Mouse (Mus musculus) cerebellum, postnatal 4 days (tissue): ENCODE results near the gene Otx2.

Experiments
- DNase-seq, 2 experiments: peaks; one replicate each; pipeline ENCODE4 v3.0.0; 2022; ENCODE audit warnings: low spot score in 2 of 2, mixed read lengths in 1 of 2

Otx2 gene

DNA sequence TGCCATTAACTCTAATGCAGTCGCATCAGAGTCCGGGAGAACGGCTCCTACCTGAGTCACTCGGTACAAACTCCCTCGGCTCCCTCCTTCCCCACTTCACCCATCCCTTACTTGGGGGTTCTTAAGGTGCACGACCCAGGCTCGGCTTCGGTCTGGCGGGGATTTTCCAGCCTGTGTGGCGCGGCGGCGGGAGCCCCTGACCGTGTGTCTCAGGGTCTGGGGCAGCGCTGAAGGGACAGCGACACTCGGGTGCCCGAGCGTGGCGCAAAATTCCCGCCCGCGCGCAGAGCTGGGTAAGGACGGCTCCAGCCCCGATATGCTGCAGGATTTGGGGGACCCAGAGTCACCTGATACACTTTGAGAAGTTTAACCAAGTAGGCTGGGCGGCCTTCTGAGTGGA lies at the start of gene Otx2:
Gene Otx2 (minus strand): TSS at position 279 of the 400 bp plus-strand sequence.
- DNase-seq = no peak

DNA sequence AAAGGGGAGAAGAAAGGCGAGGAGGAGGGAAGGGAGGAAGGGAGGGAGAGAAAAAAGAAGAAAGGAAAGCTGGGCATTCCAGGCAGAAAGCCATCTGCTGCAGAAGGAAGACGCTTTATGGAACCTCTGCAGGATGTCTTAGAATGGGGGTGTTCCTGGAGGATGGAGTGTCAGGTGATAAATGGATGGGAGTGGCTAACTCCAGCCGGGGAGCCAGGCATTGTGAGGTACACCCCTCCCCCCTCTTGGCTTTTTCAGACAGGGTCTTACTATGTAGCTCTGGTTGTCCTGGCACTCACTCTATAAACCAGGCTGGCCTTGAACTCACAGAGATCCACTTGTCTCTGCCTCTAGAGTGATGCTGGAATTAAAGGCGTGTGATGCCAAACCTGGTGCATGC lies 49.1 kb upstream of the Otx2 start:
- DNase-seq = no peak

GRCm38 (mm10) chr14:48719296-48719695 lies 45.7 kb upstream of the Otx2 start:
- no peak for DNase-seq

DNA sequence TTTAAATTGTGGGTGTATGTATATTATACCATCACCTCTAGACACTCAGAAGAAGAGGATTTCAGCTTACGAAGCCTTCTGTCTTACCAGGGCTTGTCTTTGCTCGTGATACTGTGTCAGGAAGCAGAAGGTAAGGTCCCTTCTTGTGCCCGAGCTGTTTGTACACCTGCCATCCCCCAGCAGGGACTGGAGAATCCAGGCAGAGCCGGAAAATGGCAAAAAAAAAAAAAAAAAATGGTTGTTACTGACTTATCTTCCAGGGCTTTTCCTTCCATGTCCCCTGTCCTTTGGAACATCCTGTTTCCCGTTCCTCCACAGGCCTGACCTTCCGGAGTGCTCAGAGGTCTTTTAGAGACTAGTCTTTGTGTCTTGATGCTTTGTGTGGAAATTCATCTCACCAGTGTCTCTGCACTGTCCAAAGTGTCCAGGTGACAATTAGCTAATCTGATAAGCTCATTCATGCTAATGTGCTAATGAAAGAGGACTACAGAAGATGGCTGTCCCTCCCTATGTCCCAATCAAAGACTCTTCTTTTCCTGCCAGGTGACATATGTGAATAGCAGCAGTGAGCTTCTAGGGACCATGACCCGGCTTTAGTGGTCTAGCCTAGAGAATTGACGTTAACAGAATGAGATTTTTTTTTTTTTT lies 44.1 kb upstream of the Otx2 start:
- no peak for DNase-seq

GRCm38 (mm10) chr14:48716456-48716855 lies 42.8 kb upstream of the Otx2 start:
- DNase-seq = no peak

DNA sequence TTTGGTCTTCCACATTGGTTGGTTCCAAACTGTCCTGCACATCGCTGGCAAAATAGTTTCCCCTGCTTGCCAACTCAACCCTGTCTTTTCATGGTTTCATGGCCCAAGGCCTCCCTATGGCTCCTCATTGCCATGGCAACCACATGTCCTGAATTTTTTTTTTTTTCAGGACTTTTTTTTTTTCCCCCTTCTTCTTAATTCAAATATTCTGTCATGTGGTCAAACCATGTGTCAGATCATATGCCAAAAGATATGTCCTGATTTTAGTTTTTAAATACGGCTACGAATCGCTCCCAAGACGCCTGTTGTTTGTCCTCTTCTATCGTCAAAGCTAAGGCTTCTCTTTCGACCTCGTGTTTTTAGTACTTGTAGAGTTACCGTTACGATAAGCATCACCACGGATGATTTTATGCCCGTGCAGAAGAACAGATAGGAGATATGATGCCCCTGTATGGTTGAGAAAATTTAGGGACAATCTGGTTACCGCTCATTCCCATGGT lies 37.3 kb upstream of the Otx2 start:
- DNase-seq = peak in 1 of 2 experiments; percentile 56

- DNase-seq = no peak
Observed at GRCm38 (mm10) chr14:48710062-48710870, 36.6 kb upstream of the Otx2 start.

- peak in 1 of 2 experiments; percentile 39 for DNase-seq
Observed at GRCm38 (mm10) chr14:48709371-48710061, 35.9 kb upstream of the Otx2 start.

DNA sequence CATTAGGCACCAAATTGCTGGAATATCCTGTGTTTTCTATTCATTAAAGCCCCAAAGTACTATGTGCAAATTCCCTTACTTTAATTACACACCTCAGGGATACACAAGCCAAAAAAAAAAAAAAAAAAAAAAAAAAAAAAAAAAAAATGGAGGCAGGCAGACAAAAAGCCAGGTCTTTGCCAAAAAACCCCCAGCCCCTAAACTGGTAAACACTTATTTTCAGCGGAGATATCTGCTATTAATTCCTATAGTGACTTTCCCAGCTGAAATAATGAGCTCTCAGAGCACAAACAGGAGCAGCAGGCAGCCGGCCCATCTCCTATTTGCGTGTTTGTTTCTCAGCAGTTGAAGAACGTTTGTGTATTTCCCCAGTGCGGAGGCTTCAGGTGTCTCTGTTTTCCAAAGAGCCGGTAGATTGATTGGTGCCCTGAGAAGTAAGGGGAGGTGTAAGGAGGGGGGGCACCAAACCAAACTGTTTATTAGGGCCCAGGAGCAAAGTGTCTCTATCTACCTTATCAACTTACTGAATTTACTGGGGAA lies 34.3 kb upstream of the Otx2 start:
- DNase-seq = no peak

- DNase-seq = no peak
Observed at GRCm38 (mm10) chr14:48707391-48707790, 33.8 kb upstream of the Otx2 start.

DNA sequence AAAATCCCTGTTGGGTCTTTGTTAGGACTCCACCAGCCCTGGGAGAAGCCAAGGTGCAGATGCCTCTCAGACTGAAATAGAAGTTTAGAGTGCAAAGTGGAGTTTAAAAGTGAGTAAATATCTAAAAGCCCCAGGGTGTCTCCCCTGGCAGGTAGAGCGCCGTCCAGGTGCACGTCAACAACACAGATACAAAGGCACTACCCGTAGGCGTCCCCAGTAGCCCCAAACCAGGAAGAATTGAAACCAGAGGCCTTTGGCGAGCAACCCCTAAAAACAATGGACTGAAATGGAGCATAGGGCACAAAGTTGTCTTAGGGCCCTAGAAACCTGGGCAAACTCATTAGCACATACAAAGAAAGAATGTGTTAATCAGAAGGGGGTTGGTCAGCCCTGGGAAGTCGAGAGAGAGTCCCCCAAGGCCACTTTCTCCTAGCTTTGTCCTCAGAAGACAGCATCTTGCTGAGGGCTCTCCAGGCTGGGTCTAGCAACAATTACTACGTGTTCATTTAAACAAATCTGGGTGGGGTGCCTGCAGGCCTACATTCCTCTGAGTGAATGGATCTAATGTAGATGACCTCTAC lies 27.3 kb upstream of the Otx2 start:
- DNase-seq = no peak

- DNase-seq = no peak
Observed at GRCm38 (mm10) chr14:48679590-48679989, 6.0 kb upstream of the Otx2 start.

GRCm38 (mm10) chr14:48678674-48679073 lies 5.1 kb upstream of the Otx2 start:
- no peak for DNase-seq

DNA sequence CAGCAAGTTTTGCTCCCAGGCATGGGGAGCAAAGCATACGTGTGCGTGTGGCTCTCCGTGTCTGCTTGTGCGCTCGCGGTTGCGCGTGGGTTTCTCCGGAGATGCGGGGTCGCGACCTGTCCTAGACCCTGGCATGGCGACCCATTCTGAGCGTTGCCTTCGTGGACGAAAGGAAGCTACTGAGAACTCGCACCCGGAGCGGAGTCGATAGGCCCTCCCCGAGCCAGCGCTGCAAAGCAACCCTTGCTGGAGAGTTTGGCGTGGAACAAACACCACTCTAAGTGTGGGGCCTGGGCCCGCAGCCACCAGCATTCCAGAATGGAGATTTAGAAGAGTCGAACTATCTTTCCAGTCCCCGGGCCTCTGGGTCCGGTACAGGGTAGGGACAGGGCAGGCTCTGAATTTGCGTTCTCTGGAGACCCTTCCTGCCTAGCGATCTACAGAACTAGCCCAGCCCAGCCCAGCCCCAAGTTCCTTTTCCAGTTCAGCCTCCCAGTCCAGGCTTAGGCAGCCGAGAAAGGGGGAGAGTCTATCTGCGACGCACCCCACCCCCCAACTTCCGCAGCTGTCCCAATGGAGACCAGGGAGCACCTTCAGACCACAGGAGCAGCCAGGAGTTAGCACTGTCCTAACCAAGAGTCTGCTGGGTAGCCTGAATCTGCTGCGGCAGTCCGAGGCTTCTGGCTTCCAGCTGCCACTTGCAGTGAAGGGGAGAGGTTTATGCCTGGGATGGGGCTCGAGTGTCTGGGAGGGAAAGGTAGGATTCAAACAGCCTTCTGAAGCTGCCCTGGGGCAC lies 615 bp upstream of the Otx2 start:
- no peak for DNase-seq

DNA sequence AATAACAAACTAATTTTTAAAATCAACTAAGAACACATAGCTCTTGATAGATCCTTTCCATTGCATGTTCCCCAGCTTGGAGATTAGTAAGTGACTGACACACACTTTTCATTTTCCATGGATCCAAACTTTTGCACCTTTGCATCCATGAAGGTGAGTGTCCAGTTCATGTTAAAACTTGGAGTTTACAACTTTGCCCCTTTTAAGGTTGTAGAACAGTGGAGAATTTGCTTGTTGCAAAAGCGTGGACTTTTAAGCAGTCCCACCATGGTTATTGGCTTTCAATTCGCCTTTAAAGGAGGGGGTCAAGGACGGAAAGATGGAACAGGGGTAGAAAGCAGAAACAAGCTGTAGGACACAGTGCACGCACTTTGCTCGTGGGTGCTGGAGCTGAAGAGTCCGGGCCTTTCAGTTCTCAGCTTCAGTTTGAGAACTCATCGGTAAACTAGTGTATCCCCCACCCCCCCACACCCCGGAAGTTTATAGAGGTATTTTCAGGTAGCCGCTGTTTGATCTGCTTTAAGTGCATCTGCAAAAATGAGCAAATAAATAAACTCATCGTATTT lies 925 bp downstream of the Otx2 start:
- no peak for DNase-seq

GRCm38 (mm10) chr14:48671480-48672240 lies 2.0 kb downstream of the Otx2 start:
- DNase-seq = no peak

- no peak for DNase-seq
Observed at GRCm38 (mm10) chr14:48670761-48671479, 2.7 kb downstream of the Otx2 start.

DNA sequence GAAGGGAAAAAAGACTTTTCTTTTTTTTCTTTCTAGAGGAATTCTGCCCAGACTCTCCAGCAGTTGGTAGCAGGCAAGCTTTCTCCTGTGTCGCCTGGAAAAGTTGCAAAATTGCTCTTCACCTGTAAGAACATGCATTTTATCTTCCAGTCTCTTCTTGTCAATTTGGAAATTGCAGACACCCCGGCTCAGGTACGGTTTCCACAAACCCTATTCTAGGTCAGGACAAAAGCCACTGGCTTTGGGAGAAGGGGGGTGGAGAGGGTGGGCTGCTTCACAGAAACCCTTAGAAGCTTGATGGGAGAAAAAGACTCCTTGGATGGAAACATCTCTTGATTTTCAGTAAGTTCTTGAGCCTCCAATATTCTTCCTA lies 3.4 kb downstream of the Otx2 start:
- DNase-seq = no peak

- DNase-seq = no peak
Observed at GRCm38 (mm10) chr14:48669541-48670257, 3.9 kb downstream of the Otx2 start.
